Mouse (Mus musculus): ENCODE data around the gene Cdh16. TPM values are rescaled to one million over a fixed set of nuclear protein-coding genes. Genes with fewer than 3 reads are reported as not detected.

The Cdh16 gene
- polyA plus RNA-seq (2015; fragmentation: Nextera tagmentation; extraction: Ambion mirVana): not detected in 2 replicates

DNA sequence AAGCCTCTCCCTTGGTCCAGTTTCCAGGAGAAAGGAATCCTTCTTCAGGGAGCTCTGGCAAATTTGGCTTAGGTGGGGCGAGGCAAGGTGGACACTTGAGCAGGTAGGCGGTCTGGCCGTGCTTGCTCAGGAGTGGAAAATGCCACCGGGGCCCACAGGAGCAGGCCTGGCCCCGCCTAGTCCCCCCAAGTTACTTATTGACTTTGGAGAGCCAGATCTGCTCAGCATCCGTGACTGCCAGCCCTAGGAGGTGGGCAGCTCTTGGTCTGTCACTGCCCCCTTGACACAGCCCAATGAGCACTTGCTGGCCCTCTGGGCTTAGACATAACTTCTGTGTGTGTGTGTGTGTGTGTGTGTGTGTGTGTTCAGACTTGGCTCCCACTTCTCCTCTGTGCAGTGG is at the start of gene Cdh16:
Gene Cdh16 (minus strand): TSS at position 236 of the 400 bp plus-strand sequence.

GRCm38 (mm10) chr8:104641426-104642323 is 17.5 kb upstream of the Cdh16 start, which contains the start of gene Ciao2b:
Gene Ciao2b (minus strand): TSS chr8:104641965.

GRCm38 (mm10) chr8:104630981-104631663 is 6.9 kb upstream of the Cdh16 start, which contains the start of gene Rrad:
Gene Rrad (minus strand): TSS chr8:104631327.

GRCm38 (mm10) chr8:104591133-104591834 is 32.9 kb downstream of the Cdh16 start, which contains the start of gene Pdp2:
Gene Pdp2 (plus strand): TSS chr8:104591451.

Other genes starting within 250 kb of the Cdh16 start
- gene Cmtm4, start 228.6 kb downstream of the Cdh16 start, polyA plus RNA-seq (2015; fragmentation: Nextera tagmentation; extraction: Ambion mirVana): 3.6 TPM in 2 replicates
- 64.4 and 64.5 TPM in 2 replicates for gene Dync1li2, start 181.3 kb downstream of the Cdh16 start, polyA plus RNA-seq (2015; fragmentation: Nextera tagmentation; extraction: Ambion mirVana)
- 0.75 and 0.86 TPM in 2 replicates for gene Terb1, start 114.5 kb downstream of the Cdh16 start, polyA plus RNA-seq (2015; fragmentation: Nextera tagmentation; extraction: Ambion mirVana)
- gene Nae1, start 89.8 kb downstream of the Cdh16 start, polyA plus RNA-seq (2015; fragmentation: Nextera tagmentation; extraction: Ambion mirVana): 80.8 and 85.7 TPM in 2 replicates
- gene Car7, start 89.7 kb downstream of the Cdh16 start, polyA plus RNA-seq (2015; fragmentation: Nextera tagmentation; extraction: Ambion mirVana): 2.8 and 3.6 TPM in 2 replicates
- 14.1 and 15.3 TPM in 2 replicates for gene Pdp2, start 32.9 kb downstream of the Cdh16 start, polyA plus RNA-seq (2015; fragmentation: Nextera tagmentation; extraction: Ambion mirVana)
- 3.8 and 4.9 TPM in 2 replicates for gene Rrad, start 6.9 kb upstream of the Cdh16 start, polyA plus RNA-seq (2015; fragmentation: Nextera tagmentation; extraction: Ambion mirVana)
- gene Ciao2b, start 17.6 kb upstream of the Cdh16 start, polyA plus RNA-seq (2015; fragmentation: Nextera tagmentation; extraction: Ambion mirVana): 107 and 112 TPM in 2 replicates
- gene Ces2a, start 109.6 kb upstream of the Cdh16 start, polyA plus RNA-seq (2015; fragmentation: Nextera tagmentation; extraction: Ambion mirVana): not detected in 2 replicates
- gene Ces2b, start 207.2 kb upstream of the Cdh16 start, polyA plus RNA-seq (2015; fragmentation: Nextera tagmentation; extraction: Ambion mirVana): 0.17 and 0.18 TPM in 2 replicates
- gene Ces2c, start 222.7 kb upstream of the Cdh16 start, polyA plus RNA-seq (2015; fragmentation: Nextera tagmentation; extraction: Ambion mirVana): not detected in 2 replicates

All from neural tube, postnatal 0 days (tissue).